Mouse (Mus musculus) cortical plate, adult 2 months (tissue): ENCODE data around the gene Hoxc5.

Experiments used
- CTCF ChIP-seq: fragments of 200-500 bp; IDR thresholded peaks from 2 replicates; pipeline ENCODE4 v1.5.1; 2011; ENCODE audit warnings: mild to moderate bottlenecking, control low read depth, low read length; ENCODE audit not compliant: insufficient read depth; ENCODE audit errors: extremely low read depth
- POLR2A ChIP-seq: fragments of 200-500 bp; IDR thresholded peaks from 2 replicates; pipeline ENCODE4 v1.6.1; 2011; ENCODE audit warnings: mild to moderate bottlenecking, low read length, control low read depth; ENCODE audit not compliant: insufficient read depth; ENCODE audit errors: extremely low read depth

GRCm38 (mm10) chr15:102997939-102998355 lies 30.7 kb downstream of the Hoxc5 start, which contains the start of gene Hoxc6:
- TF ChIP-seq CTCF = no peak
- no peak for TF ChIP-seq POLR2A
